Mouse (Mus musculus) mesoderm, embryonic 11.5 days (tissue): ENCODE results near the gene Cntnap2.
A peak's percentile ranks its signal among the peaks of the same experiment; 100 is the strongest.

Experiments
- DNase-seq: peaks from one replicate; pipeline ENCODE4 v3.0.0-alpha.2; 2012; ENCODE audit warnings: low read depth, low spot score

The Cntnap2 gene

DNA sequence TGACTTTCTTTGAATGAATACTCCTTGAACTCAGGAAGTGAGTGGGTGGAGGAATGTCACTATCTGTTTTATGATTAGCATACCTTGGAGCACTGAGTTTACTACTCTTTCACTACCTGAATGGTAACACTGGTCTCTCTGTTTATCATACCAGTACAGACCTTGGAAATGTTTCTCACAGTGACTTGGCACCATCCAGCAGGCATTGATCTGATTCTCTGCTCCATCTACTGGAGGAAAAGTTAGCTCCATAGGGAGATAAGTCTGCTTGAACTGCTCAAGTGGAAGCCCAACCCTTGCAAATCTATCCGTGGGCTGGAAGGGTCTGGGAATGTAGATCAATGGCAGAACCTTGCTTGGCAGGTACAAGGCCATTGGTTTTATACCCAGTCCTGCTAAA, 2235.3 kb downstream of the Cntnap2 start:
- DNase-seq: no peak

DNA sequence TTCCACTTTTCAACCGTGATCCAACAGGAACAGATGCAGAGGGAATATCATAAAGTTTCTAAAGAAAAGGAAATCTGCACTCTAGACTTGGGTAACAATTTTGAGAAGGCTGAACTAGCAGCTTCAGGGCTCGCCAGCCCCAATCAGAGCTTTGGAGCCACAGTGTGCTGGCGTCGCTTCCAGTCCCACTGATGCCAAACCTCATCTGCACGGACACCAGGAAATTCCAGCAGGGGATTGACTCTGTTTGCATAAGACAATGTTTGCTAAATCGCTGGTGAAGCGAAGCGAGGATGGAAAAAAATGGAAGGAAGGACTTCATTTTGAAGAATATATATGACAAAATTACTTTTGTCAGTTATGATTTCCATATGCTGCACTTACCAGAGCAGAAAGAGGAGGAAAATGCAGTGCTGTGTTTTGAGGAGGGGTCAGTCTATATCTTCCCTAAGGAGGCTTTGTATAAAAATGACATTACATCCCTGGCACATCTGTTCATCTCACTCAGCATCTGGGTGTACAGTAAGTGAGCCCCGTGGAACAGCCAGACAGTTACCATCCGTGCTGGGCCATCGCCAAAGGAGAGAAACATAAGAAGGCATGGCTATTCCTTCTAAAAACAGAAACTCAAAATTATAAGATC, 2245.8 kb downstream of the Cntnap2 start:
- no peak for DNase-seq

DNA sequence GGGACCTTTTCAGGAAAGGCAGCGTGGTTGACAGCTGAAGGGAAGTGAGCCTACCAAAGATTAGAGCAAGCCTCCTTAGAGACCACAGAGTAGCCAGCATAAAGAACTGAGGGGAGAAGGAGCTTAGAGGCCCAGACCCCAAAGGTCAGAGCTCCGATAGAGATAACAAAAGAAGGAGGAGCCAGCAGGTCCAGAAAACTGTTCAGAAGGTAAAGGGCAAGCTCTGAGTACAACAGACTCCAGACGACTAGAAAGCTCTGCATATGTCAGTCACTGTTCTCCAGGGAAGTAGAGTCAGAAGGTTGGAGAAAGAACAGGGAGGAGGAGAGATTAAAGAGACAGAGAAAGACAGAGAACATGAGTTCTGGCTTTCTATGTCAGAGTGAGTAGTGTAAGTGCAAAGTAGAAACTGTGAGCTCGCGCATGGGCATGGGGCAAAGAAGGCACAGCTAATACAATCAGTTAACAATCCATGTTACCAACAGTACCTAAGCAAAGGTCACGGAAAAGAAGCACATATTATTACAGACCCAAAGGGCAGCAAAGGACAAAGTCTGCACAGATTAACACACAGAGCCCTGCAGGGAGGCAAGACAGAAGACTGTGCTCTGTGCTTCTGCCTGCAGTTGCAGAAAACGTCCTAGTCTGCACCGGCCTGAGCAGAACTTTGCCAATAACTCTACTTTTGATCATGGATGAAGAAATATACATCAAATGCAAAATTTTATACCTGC, 2247.1 kb downstream of the Cntnap2 start:
- no peak for DNase-seq

DNA sequence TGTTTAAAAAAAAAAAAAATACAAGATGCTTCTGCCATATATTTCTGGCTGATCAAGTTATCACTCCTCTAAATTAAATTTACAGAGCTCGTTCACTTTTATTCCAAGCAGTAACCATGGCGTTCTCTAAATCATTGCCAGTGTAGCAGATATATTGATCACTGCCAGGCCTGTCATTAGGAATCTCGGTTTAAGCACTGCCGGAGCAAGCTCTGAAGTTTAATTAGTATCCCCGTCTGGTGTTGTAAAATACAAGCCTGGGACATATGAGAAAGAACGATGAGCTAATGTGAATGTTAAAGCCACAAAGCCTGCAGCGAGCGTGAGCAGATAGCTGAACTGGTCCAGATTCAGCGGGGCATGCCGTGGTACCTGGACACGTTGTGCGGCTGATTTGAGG, 2247.8 kb downstream of the Cntnap2 start:
- DNase-seq: no peak

DNA sequence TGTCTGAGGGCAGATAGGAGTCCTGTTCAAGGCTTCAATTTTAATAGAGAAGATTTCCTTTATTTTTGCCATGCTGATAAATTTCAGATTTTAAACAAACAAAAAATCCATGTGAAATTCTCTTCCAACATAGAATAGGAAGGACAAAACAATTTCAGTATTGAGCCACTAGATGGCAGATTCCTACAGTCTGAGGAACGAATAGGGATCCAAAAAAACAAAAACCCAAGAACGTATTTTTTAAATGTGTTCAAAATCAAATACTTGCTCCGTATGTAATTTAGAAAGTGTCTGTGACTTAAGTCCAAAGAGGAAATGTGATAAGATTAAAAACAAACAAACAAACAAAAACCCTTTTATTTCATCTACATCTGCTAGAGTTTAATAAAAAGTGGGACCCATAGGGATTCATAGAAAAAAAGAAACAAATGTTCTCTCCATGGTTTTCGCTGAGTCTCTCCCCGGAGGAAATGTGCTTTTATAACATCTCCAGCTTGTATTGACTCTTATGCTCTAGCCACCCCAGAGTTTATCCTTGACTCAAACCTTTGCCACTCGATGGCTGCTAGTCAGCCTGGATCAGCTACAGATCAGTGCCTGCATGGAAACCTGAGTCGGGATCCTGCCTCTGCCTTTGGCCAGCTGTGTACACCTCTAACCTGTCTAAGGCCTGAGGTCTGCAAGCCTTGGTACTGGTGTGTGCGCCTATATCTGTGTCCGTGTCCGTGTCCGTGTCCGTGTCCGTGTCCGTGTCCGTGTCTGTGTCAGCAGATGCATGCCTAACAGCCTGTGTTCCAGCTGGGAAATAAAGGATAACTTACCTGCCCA, 2255.6 kb downstream of the Cntnap2 start:
- peak; percentile 46 for DNase-seq

DNA sequence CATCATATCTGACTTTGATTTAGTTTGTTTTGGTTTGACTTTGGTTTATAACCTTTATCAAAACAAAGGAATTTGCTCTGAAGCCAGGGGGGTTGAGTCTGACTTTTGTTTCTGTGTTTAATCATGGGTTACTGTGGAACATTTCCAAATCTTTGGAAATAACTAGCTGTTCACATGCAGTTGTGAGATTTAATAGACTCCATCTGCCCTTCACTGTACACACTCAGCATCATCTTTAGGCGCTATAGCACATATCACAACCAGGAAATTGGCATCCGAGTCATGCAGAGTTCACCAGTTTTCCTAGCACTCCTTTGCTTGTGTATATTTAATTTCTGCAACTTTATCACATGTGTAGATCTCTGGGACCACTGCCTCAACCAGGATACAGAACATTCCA, 2256.3 kb downstream of the Cntnap2 start:
- DNase-seq: no peak

DNA sequence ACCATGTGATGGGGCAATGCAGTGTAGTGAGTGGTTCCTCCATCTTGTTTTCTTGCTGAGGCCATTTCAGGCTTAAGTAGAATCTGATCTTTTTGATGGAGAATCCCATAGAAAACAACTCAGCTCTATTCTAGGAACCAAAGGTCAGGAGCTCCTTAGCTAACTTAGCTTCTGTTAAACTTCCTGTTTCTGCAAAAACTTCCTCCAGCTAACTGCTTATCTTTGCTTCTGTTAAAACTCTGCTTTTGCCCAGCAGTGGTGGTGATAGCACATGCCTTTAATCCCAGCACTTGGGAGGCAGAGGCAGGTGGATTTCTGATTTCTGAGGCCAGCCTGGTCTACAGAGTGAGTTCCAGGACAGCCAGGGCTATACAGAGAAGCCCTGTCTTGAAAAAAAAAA, 2258.1 kb downstream of the Cntnap2 start:
- DNase-seq: no peak

DNA sequence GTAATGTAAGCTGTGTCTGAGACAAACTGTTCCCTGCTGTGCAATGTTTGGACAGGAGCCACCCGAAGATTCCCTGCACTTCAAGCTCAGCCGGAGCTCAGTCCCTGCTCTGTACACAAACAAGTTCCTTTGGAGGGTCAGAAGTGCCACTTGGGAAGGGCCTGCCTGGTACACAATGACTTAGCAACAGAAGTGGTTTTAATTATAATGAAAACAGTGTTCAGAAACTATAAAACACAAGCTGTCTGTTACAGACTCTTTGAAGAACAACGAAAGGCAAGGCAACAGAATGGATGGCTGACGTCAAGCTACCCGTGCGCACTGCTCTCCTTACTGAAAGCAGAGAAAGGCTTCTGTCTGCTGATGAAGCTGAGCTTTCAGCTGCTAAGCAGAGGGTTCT, 2259.5 kb downstream of the Cntnap2 start:
- DNase-seq: no peak

DNA sequence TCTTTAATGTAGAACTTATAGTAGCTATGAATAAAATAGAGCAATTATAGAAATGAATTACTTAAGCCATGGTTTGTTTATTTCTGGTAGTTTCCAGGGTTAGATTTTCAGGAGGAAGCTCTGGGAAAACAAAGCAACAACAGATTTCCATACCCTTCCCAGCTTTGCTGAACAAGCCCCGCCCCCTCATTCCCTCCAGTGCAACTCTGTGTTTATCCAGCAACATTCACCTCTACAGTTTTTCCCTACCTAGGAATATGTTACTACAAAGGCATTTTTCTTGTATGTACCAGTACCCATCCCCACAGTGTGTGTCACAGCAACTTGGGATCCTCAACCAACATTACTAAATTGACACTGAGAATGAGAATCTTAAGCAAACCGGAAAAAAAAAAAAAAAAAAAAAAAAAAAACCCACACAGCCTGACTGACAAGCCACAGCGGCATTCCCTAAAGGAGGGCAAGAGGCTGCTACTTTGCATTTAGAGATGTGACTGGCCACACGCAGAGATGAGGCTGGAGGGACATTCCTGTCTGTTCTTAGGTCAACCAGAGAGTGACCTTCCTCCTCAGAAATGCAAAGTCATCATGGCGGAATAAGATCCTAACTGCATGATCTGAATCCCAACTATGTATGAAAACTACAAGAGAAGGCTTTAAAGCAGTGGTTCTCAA, 2260.3 kb downstream of the Cntnap2 start:
- peak; percentile 52 for DNase-seq

DNA sequence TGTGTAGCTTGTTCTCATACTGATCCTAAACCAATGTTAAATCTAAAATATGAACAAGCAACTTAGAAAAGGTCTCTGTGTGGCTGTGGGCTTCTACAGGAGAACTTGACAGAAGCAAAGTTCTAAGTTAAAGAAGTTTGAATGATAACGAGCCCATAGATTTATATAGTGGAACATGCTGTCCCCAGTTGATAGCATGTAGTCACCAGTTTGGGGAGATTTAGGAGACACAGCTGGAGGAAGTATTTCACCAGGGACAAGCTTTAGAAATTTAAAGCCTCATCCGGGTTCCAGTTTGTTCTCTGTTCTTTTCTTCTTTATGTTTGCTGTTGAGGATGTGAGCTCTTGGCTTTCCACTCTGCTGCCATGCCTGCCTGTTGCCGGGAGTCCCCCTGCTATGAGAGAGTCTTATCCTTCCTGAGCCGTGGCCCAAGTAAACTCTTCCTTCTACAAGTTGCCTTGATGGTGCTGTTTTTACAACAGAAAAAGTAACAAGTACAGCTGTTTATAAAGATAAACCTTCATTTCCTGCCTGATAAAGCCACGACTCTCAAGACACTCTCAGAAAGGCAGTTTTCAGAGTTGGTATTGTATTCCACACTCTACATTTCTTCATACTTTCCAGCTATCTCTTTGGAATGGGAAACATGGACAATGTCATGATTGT, 2264.1 kb downstream of the Cntnap2 start:
- no peak for DNase-seq

DNA sequence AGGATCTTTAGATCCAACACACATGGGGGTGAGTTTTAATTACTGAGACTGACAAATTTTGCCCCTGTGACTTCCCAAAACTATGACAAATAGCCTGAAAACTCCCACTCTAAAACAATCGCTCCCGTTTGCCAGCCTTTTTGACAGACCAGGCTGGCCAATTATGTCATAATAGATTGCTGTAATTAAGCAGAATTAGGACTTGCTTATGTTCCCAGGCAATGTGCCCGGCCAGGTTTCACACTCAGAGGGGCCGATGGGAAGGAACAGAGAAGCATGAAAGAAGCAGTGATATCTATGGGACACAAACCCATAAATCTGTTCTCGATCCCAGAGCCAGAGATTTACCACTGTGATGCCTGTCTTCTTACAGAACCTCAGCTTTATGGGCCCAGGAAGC, 2264.7 kb downstream of the Cntnap2 start:
- no peak for DNase-seq

DNA sequence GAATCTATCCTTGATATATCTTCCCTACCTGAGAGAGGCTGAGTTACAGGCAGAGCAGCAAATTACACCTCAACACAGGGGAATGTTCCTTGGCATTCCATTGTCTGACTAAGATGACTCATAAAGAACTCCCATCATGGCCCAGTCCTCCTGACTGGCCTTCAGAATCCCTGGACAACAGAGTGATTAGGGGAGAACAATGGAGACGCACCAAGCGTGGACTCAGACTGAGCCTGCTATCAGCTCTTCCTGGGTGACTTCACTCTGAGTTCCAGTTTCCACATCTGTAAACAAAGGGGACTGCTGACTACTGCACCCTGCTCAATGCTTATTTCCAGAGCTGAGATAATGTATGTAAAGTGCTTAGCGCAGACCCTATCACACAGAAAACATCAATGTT, 2269.1 kb downstream of the Cntnap2 start:
- DNase-seq: no peak

DNA sequence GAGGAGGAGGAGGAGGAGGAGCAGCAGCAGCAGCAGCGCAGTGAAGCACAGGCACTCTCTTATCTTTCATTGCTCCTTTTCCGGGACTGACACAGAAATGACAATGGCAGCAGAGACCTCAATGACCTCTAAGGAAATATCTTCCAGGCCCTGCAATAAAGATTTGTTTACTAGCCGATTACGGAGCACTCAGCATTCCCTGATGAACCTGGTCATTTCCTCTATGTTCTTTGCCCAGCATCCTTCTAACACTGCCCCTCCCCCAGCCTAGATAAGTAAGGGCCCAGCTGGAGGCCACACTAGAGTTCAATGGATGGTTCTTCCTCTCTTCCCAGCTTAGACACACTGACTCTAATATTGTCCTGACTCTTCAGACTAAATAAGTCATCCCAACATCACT, 2270.1 kb downstream of the Cntnap2 start:
- DNase-seq: no peak

DNA sequence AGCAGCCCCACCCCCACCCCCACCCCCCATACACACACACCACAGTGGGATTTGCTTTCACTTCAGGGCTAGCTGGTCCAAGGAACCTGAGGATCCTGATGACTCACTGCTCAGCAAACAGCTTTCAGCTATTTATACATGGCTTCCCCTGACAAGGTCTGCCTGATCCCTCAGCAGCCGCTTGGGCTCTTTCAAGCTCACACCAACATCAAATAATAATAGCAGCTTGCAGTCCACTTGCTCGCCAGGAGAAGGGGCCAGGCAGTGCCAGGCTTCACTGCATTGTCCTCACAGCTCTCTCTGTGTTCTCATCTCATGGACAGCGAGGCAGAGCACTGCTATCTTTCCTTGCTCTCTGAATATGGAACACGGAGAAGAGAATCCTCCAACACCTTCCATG, 2273.9 kb downstream of the Cntnap2 start:
- no peak for DNase-seq

DNA sequence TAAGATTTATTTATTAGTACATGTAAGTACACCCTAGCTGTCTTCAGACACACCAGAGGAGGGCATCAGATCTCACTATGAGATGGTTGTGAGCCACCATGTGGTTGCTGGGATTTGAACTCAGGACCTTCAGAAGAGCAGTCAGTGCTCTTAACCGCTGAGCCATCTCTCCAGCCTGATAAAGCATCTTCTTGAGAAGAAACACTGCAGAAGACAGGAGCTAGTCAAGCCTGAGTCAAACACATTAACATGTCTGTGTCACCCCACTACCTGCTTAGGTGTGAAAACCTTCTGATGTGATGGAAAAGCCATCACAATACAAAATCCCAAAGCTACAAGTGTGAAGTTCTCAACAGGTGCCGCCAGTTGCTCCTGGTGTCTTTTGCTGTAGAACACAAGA, 2275.2 kb downstream of the Cntnap2 start:
- no peak for DNase-seq

DNA sequence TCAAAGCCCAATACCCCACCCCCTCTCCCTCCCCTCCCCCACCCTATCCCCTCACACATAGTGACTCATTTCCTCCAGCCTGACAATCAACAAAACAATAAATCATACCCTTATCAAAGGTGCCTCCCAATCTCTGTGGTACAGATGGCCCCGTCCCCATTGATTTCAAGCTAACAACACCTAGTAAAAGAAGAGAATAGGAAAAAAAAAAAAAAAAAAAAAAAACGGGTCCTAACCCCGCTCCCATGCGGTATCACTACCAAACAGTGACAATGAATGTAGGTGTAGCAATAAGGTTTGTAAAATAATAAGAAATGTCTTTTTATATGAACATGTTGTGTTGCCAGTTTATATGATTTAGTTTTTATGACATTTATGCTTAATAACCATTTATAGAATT, 2278.1 kb downstream of the Cntnap2 start:
- no peak for DNase-seq

DNA sequence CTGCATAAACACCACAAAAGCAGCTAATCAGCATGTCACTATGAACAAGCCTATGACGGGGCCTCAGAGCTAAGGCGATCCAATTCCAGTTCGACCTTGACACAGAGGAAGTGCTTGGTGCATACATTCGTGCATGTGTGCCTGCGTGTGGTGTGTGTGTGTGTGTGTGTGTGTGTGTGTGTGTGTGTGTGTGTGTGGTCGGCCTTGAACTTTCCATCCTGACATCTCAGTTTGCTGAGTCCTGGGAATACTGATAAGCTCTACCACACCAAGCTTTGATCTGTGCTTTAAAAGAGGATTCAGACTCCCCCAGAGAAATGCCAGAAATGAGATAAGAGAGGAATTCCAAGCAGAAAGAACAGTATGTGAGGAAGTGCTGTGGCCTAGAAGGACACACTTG, 2279.0 kb downstream of the Cntnap2 start:
- no peak for DNase-seq

DNA sequence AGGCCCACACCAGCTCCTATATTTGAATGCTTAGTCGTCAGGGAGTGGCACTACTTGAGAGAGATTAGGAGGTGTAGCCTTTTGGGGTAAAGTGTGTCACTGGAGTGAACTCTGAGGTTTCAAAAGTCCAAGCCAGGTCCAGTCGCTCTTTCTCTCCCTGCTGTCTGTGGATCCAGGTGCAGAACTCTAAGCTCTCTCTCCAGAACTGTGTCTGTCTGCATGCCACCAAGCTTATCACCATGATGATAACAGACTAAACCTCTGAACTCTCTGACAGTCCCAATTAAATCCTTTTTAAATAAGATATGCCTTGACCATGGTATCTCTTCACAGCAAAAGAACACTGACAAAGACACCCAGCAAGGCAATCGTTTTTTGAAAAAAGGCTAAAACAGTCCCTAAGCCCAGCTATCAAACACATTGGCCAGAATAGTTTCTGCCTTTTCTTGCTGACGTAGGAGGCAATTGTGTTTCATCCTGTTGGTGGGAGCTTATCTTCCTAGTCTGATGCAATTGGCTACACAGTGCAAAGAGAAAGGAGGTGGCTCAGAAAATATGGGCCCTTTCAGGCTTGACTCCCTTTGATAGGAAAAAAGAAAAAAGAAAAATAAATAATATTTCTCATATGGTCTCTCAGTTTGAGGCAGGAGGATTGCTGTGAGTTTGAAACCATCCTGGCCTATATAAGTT, 2281.8 kb downstream of the Cntnap2 start:
- DNase-seq: no peak

DNA sequence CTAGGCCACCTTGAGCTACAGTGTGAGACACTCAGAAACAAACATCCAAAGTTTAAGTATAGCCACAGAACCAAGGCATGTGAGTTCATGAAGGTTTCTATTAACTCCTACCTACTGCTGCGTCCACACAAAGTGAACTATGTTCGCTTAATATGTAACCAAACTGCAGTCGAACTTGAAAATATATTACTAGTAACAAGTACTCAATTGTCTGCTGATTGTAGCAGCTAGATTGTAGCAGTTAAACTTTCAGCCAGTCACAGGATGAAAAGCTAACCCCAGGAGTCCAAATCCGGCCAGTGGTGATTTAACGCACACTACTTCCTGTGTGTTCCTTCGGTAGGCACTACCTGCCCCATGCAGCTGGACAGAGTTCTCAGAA, 2282.3 kb downstream of the Cntnap2 start:
- no peak for DNase-seq

DNA sequence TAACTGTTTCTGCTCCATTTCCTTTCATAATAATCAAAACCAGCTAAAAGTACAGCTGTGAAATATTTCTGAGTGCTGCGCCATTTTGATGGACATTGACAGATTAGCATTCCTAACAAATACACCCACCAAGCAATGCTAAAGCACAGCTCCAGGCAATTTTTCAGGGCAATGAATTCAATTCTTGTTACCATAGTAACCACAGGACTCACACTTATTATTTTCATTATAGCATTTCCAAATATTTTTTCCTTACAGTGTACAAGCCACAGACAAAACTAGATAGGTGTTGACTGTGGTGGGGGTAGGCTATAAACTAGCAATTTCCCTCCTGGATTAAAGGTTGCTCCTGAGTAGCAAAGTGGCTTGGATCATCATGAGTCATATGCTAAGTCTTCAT, 2284.1 kb downstream of the Cntnap2 start:
- DNase-seq: no peak

DNA sequence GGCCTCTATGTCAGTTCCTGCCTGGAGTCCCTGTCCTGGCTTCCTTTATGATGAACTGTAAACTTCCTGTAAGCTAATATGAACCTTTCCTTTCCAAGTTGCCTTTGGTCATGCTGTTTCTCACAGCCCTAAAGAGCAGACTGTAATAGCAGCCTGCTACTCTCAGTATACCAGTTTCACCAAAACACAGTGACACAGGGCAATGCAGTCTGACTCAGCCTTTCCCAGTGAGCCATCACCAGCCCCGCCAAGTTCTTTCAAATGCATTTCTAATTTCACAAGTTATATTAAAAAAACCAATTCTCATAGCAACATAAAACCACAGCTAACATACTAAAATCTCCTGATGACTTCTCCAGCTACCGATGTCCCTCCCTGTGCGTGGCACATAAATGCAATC, 2285.5 kb downstream of the Cntnap2 start:
- DNase-seq: no peak
